Mouse (Mus musculus): Measurements from ENCODE around the gene Dpm2. TPM values are rescaled to one million over a fixed set of nuclear protein-coding genes. Genes with fewer than 3 reads are reported as not detected.
A peak's percentile ranks its signal among the peaks of the same experiment; 100 is the strongest.

Dpm2 gene
- polyA plus RNA-seq, 1 experiment from 2014 or later = 120 TPM

DNA sequence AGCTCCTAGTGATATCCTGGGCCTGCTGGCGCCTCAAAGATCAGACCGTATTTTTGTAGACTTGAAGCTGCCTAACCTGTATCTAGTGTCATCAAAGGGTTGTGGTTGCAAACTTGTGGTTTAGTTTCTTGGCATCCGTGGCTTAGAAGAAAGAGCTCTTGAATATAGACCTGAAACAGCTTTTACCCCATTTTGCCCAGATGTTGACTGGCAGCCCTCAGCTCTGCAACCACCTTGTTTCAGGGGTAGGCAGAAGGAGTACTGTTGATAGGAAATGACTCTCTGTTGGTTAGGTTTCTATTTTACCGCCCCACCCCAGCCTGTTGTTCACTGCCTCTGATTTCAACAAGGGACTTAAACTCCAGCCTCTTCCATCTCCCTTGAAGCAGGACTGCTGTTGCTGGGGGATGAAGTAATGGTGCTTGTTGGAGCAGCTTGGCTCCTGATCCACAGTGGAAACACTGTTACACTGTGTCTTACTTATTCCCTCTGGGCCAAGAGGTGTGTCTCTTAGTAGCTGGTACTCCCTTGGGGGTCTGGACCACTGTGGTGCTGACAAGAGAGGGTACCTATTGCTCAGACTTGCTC, 28.6 kb upstream of the Dpm2 start:
- Histone ChIP-seq H3K27ac (ENCODE audit: low read depth, low read length) (peak overlapping the region; percentile 31; the same call in 1 of the 2 replicates), H3K27me3 (replicated peaks; ENCODE audit: control insufficient read depth, insufficient read depth, low read length) (no peaks in the 10 kb centered on the region), H3K9me3 (ENCODE audit: control insufficient read depth) (no peaks in the 10 kb centered on the region), H3K4me2 (replicated peaks; ENCODE audit: low read depth) (no peak overlapping the region), H3K9ac (ENCODE audit: low read depth, low read length) (no peak overlapping the region), H3K4me3 (ENCODE audit: low read depth, low read length) (no peak overlapping the region), H3K36me3 (ENCODE audit: control insufficient read depth, insufficient read depth) (peaks cover 8% of the 10 kb centered on the region; the same call in 1 of the 2 replicates), H3K4me1 (replicated peaks; ENCODE audit: control insufficient read depth, insufficient read depth, low read length) (peaks cover 15% of the 10 kb centered on the region; the same call in 1 of the 2 replicates)
- WGBS = 62% methylated on average over 4 of the region's 4 CpGs
- no peak for ATAC-seq
- TF ChIP-seq CTCF (IDR thresholded peaks at IDR 0.05; ENCODE audit: low read depth) = no peak

DNA sequence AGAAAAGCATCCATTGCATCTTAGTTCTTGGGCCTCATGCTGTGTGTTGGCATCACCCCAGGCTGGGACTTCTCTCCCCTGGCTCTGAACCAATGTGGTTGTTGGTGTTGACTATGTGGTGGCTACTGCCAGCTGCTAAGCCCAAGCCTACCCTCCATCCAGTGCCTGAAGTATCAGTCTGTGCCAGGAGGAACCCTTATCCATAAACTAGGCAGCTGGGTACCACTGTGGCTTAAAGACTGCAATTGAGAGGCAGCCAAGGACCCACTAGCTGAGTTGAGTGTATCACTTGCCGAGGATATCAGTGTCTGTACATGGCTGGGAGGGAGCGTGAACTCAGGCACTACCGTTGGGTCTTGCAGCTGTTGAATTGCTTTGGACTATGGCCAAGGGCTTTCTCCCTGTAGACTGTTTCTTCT, 27.6 kb upstream of the Dpm2 start:
- peaks cover 10% of the 10 kb centered on the region; the same call in 1 of the 2 replicates for H3K36me3 ChIP-seq (ENCODE audit: control insufficient read depth, insufficient read depth)
- no peak for TF ChIP-seq CTCF (IDR thresholded peaks at IDR 0.05; ENCODE audit: low read depth)
- ATAC-seq = no peak; the same call in 1 of the 2 replicates
- WGBS = 40% methylated on average over 3 of the region's 3 CpGs
- H3K9me3 ChIP-seq (ENCODE audit: control insufficient read depth) = no peaks in the 10 kb centered on the region
- H3K27ac ChIP-seq (ENCODE audit: low read depth, low read length) = no peak overlapping the region
- H3K4me2 ChIP-seq (replicated peaks; ENCODE audit: low read depth) = no peak overlapping the region
- H3K4me1 ChIP-seq (replicated peaks; ENCODE audit: control insufficient read depth, insufficient read depth, low read length) = peaks cover 13% of the 10 kb centered on the region; the same call in 1 of the 2 replicates
- H3K9ac ChIP-seq (ENCODE audit: low read depth, low read length) = no peak overlapping the region
- no peak overlapping the region for H3K4me3 ChIP-seq (ENCODE audit: low read depth, low read length)
- H3K27me3 ChIP-seq (replicated peaks; ENCODE audit: control insufficient read depth, insufficient read depth, low read length) = no peaks in the 10 kb centered on the region

DNA sequence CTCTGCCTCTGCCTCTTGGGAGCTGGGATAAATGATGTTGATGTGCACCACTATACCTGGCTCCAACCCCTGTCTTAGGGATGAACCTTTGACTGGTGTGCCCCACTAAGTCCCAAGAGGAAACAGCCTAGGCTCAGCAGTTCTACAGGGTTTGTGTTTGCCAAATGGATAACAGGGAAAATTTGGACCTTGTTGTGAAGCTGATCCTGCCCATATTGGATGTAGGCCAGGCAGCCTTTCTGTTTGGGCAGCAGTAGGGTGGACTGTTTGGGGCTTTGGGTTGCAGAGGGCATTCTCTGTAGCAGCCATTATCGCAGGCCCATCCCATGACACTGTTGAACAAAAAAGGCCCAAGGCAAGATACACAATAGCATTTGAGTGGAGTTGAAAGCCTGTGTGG, 23.7 kb upstream of the Dpm2 start:
- Histone ChIP-seq H3K27me3 (replicated peaks; ENCODE audit: control insufficient read depth, insufficient read depth, low read length) (no peaks in the 10 kb centered on the region), H3K9ac (ENCODE audit: low read depth, low read length) (no peak overlapping the region), H3K9me3 (ENCODE audit: control insufficient read depth) (no peaks in the 10 kb centered on the region), H3K4me1 (replicated peaks; ENCODE audit: control insufficient read depth, insufficient read depth, low read length) (peaks cover 19% of the 10 kb centered on the region), H3K36me3 (ENCODE audit: control insufficient read depth, insufficient read depth) (peaks cover 12% of the 10 kb centered on the region; the same call in 1 of the 2 replicates), H3K27ac (ENCODE audit: low read depth, low read length) (peak overlapping the region; percentile 68), H3K4me2 (replicated peaks; ENCODE audit: low read depth) (no peak overlapping the region), H3K4me3 (ENCODE audit: low read depth, low read length) (no peak overlapping the region)
- no peak for TF ChIP-seq CTCF (IDR thresholded peaks at IDR 0.05; ENCODE audit: low read depth)
- WGBS = 92% methylated on average over 1 of the region's 1 CpGs
- ATAC-seq = no peak

DNA sequence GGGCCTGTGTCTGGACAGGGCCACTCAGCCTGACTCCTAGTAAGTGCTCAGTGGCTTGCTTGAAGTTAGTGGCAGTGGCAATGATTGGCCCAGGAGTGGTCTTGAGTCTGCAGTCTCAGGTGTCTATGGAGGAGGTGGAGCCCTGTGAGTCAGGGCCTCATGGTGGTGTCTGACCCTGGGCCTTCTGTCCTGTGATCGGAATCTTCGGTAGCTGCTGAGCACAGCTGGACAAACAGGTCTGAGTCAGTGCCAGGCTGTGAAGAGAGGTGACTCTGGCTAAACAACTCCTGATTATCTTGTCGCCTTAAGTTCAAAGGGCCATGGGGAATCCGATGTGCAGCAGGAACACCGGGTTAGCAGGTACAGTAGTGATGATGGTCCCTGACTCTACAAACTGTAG, 23.3 kb upstream of the Dpm2 start:
- Histone ChIP-seq H3K9ac (ENCODE audit: low read depth, low read length) (no peak overlapping the region), H3K27me3 (replicated peaks; ENCODE audit: control insufficient read depth, insufficient read depth, low read length) (no peaks in the 10 kb centered on the region), H3K9me3 (ENCODE audit: control insufficient read depth) (no peaks in the 10 kb centered on the region), H3K4me1 (replicated peaks; ENCODE audit: control insufficient read depth, insufficient read depth, low read length) (peaks cover 19% of the 10 kb centered on the region), H3K27ac (ENCODE audit: low read depth, low read length) (peak overlapping the region; percentile 68), H3K36me3 (ENCODE audit: control insufficient read depth, insufficient read depth) (peaks cover 12% of the 10 kb centered on the region; the same call in 1 of the 2 replicates), H3K4me2 (replicated peaks; ENCODE audit: low read depth) (no peak overlapping the region), H3K4me3 (ENCODE audit: low read depth, low read length) (no peak overlapping the region)
- TF ChIP-seq CTCF (IDR thresholded peaks at IDR 0.05; ENCODE audit: low read depth) = no peak
- 51% methylated on average over 5 of the region's 5 CpGs for WGBS
- ATAC-seq = peak; percentile 69

DNA sequence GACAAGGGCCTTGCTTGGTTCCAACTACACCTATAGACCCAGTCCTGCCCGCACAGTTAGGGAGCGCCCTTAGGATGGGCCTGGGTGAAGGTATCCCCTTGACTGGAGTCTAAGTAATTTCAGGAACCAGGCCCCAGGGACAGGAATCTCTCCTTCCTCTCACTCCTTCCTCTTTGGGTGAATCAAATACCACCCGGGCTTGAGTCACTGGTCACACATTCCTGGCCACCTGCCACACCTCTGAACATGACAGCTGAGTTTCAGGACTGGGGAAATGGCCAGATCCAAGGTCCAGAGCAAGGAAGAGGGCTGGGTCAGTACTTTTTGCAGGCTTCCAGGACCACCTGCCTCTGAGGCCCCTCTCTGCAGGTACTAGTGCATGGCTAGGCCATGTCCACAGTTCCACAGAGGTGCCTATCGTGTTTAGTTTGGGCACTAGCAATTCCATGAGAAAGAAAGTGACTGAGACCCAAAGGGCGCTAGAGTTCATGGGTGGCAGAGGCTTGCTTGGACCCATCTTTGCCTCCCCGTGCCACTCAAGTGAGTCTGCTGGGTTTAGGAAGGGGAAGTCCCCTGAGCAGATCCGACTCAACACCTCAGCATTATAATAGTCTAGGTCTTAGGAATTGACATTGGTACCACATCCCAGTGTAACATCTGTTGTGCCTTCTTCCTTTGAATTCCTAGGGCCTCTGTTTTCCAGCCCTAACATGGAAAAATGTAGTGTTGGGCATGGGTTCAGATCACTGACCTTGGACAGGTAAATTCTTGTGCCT, 22.5 kb upstream of the Dpm2 start:
- Histone ChIP-seq H3K4me2 (replicated peaks; ENCODE audit: low read depth) (no peak overlapping the region), H3K4me3 (ENCODE audit: low read depth, low read length) (no peak overlapping the region), H3K4me1 (replicated peaks; ENCODE audit: control insufficient read depth, insufficient read depth, low read length) (peaks cover 19% of the 10 kb centered on the region), H3K9ac (ENCODE audit: low read depth, low read length) (no peak overlapping the region), H3K36me3 (ENCODE audit: control insufficient read depth, insufficient read depth) (peaks cover 12% of the 10 kb centered on the region; the same call in 1 of the 2 replicates), H3K27me3 (replicated peaks; ENCODE audit: control insufficient read depth, insufficient read depth, low read length) (no peaks in the 10 kb centered on the region), H3K27ac (ENCODE audit: low read depth, low read length) (peak overlapping the region; percentile 68; the same call in 1 of the 2 replicates), H3K9me3 (ENCODE audit: control insufficient read depth) (no peaks in the 10 kb centered on the region)
- peak; percentile 14; the same call in 1 of the 2 replicates for ATAC-seq
- TF ChIP-seq CTCF (IDR thresholded peaks at IDR 0.05; ENCODE audit: low read depth) = no peak
- WGBS = 82% methylated on average over 7 of the region's 7 CpGs

DNA sequence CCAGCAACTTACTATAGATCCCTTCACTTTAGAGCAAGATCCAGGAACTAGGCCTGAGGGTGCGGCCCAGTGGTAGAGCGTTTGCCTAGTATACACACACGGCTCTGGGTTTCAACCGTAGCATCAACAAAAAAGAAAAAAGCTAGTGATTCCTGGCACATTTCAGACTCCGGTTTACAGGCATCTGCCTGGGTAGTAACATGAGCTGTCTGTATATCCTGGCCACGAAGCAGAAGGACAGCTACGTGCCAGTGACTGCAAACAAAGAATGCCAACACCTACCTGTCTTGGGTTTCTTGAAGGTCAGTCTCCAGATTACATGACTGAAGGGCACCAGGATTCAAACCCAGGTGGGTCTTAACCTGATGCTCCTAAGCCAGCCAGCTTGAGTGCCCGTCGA, 21.5 kb upstream of the Dpm2 start:
- no peak for TF ChIP-seq CTCF (IDR thresholded peaks at IDR 0.05; ENCODE audit: low read depth)
- H3K36me3 ChIP-seq (ENCODE audit: control insufficient read depth, insufficient read depth) = peaks cover 12% of the 10 kb centered on the region; the same call in 1 of the 2 replicates
- H3K4me2 ChIP-seq (replicated peaks; ENCODE audit: low read depth) = no peak overlapping the region
- H3K4me1 ChIP-seq (replicated peaks; ENCODE audit: control insufficient read depth, insufficient read depth, low read length) = peaks cover 19% of the 10 kb centered on the region
- no peak overlapping the region for H3K4me3 ChIP-seq (ENCODE audit: low read depth, low read length)
- no peak for ATAC-seq
- 78% methylated on average over 9 of the region's 9 CpGs for WGBS
- H3K9me3 ChIP-seq (ENCODE audit: control insufficient read depth) = no peaks in the 10 kb centered on the region
- H3K27me3 ChIP-seq (replicated peaks; ENCODE audit: control insufficient read depth, insufficient read depth, low read length) = no peaks in the 10 kb centered on the region
- no peak overlapping the region for H3K9ac ChIP-seq (ENCODE audit: low read depth, low read length)
- no peak overlapping the region for H3K27ac ChIP-seq (ENCODE audit: low read depth, low read length)

All from intestine, postnatal 0 days (tissue).